Mouse (Mus musculus) CD4-positive, CD25-positive, alpha-beta regulatory T cell, adult 2 months (primary cell): ENCODE data around the gene Blm.

Experiments used
- DNase-seq: peaks from one replicate; pipeline ENCODE4 v3.0.0-alpha.2; 2012; ENCODE audit warnings: low read depth, low spot score

Blm gene

GRCm38 (mm10) chr7:80464831-80465230, 70.1 kb downstream of the Blm start:
- no peak for DNase-seq

- no peak for DNase-seq
Measured at GRCm38 (mm10) chr7:80461891-80462290, 73.0 kb downstream of the Blm start.

- DNase-seq: no peak
Measured at GRCm38 (mm10) chr7:80460892-80461291, 74.0 kb downstream of the Blm start.

GRCm38 (mm10) chr7:80460199-80460598, 74.7 kb downstream of the Blm start:
- DNase-seq: no peak

- DNase-seq: no peak
Measured at GRCm38 (mm10) chr7:80457831-80458343, 77.0 kb downstream of the Blm start.

- no peak for DNase-seq
Measured at GRCm38 (mm10) chr7:80457241-80457640, 77.7 kb downstream of the Blm start.

GRCm38 (mm10) chr7:80456327-80456726, 78.6 kb downstream of the Blm start:
- no peak for DNase-seq

GRCm38 (mm10) chr7:80455505-80456160, 79.3 kb downstream of the Blm start:
- no peak for DNase-seq

- no peak for DNase-seq
Measured at GRCm38 (mm10) chr7:80454786-80455185, 80.1 kb downstream of the Blm start.

- no peak for DNase-seq
Measured at GRCm38 (mm10) chr7:80453997-80454396, 80.9 kb downstream of the Blm start.

- no peak for DNase-seq
Measured at GRCm38 (mm10) chr7:80453121-80453520, 81.8 kb downstream of the Blm start.

- DNase-seq: no peak
Measured at GRCm38 (mm10) chr7:80452241-80452640, 82.7 kb downstream of the Blm start.

- no peak for DNase-seq
Measured at GRCm38 (mm10) chr7:80451550-80452232, 83.2 kb downstream of the Blm start.

GRCm38 (mm10) chr7:80450354-80450753, 84.6 kb downstream of the Blm start:
- no peak for DNase-seq

- DNase-seq: peak; percentile 73
Measured at GRCm38 (mm10) chr7:80449620-80450091, 85.3 kb downstream of the Blm start.

- DNase-seq: no peak
Measured at GRCm38 (mm10) chr7:80447336-80447735, 87.6 kb downstream of the Blm start.

GRCm38 (mm10) chr7:80446221-80446878, 88.6 kb downstream of the Blm start:
- DNase-seq: peak; percentile 22

GRCm38 (mm10) chr7:80445492-80445891, 89.4 kb downstream of the Blm start:
- peak; percentile 44 for DNase-seq

- peak; percentile 36 for DNase-seq
Measured at GRCm38 (mm10) chr7:80444401-80445249, 90.3 kb downstream of the Blm start.

GRCm38 (mm10) chr7:80443124-80443523, 91.8 kb downstream of the Blm start:
- DNase-seq: no peak
